Mouse (Mus musculus) neural tube, embryonic 14.5 days (tissue): ENCODE data around the gene Ccdc88c. TPM values are rescaled to one million over a fixed set of nuclear protein-coding genes. Genes with fewer than 3 reads are reported as not detected.

Experiments
- ATAC-seq: fragments of 200-750 bp; cut with Nextera tagmentation; 2 replicates; pipeline ENCODE4 v1.8.0; 2017; ENCODE audit warnings: low read depth, mild to moderate bottlenecking, moderate TSS enrichment, moderate library complexity
- H3K27ac ChIP-seq: fragments of 300-500 bp; sonication (generic); 2 replicates; pipeline ENCODE4 v1.5.1; 2014; ENCODE audit warnings: low read depth, mild to moderate bottlenecking, control low read depth, low read length, moderate library complexity, mixed read lengths
- H3K27me3 ChIP-seq: fragments of 300-500 bp; sonication (generic); 2 replicates; pipeline ENCODE4 v1.6.1; 2014; ENCODE audit warnings: low read length; ENCODE audit not compliant: control insufficient read depth, insufficient read depth
- H3K36me3 ChIP-seq: fragments of 300-500 bp; sonication (generic); 2 replicates; pipeline ENCODE4 v1.6.1; 2014; ENCODE audit warnings: low read length, mixed read lengths; ENCODE audit not compliant: control insufficient read depth, insufficient read depth
- H3K4me1 ChIP-seq: fragments of 300-500 bp; sonication (generic); 2 replicates; pipeline ENCODE4 v1.6.1; 2014; ENCODE audit warnings: low read length; ENCODE audit not compliant: control insufficient read depth, insufficient read depth
- H3K4me2 ChIP-seq: fragments of 300-500 bp; sonication (generic); 2 replicates; pipeline ENCODE4 v1.6.1; 2014; ENCODE audit warnings: mild to moderate bottlenecking, low read depth, low read length, control low read depth
- H3K4me3 ChIP-seq: fragments of 300-500 bp; sonication (generic); 2 replicates; pipeline ENCODE4 v1.5.1; 2014; ENCODE audit warnings: low read depth, low read length, control low read depth, mixed read lengths
- H3K9ac ChIP-seq: fragments of 300-500 bp; sonication (generic); replicated peaks from 2 replicates; pipeline ENCODE4 v1.6.1; 2014; ENCODE audit warnings: low read depth, mild to moderate bottlenecking, control low read depth, low read length, mixed read lengths
- H3K9me3 ChIP-seq: fragments of 300-500 bp; sonication (generic); 2 replicates; pipeline ENCODE4 v1.6.1; 2016; ENCODE audit warnings: low read length; ENCODE audit not compliant: control insufficient read depth
- WGBS: fragments of 180-500 bp; shearing (Covaris S2); extraction: QIAGEN DNeasy Blood & Tissue Kit; methylation state at CpG from one replicate; pipeline ENCODE4 v1.1.7; 2014; 5-methylcytosine and 5-hydroxymethylcytosine counted together
- polyA plus RNA-seq: library from polyadenylated mRNA; unstranded; fragments of >200 nt; fragmentation: Nextera tagmentation; extraction: Ambion mirVana; gene quantifications from 2 replicates; pipeline ENCODE4 v1.2.1, GENCODE M21; 2014

The Ccdc88c gene
- polyA plus RNA-seq, 1 experiment from 2014 or later, result 13.6 TPM

DNA sequence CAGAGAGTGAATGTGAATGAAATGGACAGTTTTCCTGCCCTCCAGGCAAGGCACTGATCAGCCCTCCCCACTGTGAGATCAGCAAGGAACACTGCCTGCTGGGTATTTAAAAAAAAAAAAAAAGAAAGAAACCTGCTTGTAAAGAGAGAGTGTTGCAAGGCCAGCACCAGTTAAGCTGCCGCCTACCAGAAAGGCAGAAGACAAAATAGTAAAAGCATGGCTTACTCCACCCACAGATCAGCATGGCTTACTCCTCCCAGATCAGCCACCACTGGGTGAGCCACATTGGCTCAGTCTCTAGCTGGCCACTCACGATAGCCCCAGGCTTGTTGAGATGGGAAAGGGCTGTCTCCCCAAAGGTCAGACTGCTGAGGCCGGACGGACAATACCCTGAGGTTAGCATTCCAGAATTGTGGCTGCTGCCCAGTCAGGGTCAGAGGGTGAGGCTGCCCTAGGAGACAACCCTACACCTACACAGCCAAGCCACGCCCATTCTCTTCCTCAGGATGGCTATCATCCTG, 32.4 kb downstream of the Ccdc88c start:
- no peaks in the 10 kb centered on the region for H3K27me3 ChIP-seq
- H3K27ac ChIP-seq, result no peak overlapping the region
- no peak overlapping the region for H3K4me3 ChIP-seq
- H3K4me1 ChIP-seq, result peaks cover 7% of the 10 kb centered on the region; the same call in 1 of the 2 replicates
- H3K9me3 ChIP-seq, result no peaks in the 10 kb centered on the region
- ATAC-seq, result no peak
- no peak overlapping the region for H3K9ac ChIP-seq
- H3K4me2 ChIP-seq, result no peak overlapping the region
- 19% methylated on average over 5 of the region's 5 CpGs for WGBS
- H3K36me3 ChIP-seq, result no peaks in the 10 kb centered on the region

DNA sequence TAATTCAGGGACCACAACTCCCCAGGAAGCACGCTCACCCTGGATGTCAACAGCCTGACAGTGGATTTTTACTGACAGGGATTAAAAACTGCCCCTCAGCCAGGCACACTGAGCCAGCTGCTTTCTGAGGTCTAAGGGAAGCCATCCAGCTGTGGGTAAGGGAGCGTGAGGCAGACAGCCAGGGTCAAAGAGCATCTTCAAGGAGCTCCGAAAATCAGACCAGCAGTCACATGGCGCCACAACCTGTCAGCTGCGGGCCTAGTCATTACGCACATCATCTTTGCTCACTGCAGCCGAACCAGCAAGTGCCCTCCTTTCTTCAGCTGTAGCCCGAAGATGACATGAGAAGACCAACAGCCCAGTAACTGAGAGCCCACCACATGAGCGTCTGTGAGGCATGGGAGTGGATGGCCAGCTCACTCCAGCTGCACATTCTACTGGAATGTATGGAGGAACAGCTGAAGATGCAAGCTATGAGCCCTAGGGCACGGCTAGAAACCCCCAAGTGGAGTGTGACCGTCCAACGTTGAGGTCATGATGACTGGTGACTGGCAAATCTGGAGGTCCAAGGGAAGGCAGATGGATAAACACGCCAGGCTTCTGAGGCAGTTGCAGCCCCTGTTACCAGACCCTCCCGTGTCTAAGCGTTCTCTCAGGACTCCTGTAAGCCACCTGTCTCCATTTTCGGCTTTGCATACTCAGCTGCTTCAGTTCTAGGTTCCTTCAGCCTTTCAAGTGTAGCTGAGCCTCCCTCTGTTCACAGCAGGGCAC, 33.1 kb downstream of the Ccdc88c start:
- WGBS, result 49% methylated on average over 16 of the region's 16 CpGs
- no peak for ATAC-seq
- peaks cover 11% of the 10 kb centered on the region; the same call in 1 of the 2 replicates for H3K4me1 ChIP-seq

DNA sequence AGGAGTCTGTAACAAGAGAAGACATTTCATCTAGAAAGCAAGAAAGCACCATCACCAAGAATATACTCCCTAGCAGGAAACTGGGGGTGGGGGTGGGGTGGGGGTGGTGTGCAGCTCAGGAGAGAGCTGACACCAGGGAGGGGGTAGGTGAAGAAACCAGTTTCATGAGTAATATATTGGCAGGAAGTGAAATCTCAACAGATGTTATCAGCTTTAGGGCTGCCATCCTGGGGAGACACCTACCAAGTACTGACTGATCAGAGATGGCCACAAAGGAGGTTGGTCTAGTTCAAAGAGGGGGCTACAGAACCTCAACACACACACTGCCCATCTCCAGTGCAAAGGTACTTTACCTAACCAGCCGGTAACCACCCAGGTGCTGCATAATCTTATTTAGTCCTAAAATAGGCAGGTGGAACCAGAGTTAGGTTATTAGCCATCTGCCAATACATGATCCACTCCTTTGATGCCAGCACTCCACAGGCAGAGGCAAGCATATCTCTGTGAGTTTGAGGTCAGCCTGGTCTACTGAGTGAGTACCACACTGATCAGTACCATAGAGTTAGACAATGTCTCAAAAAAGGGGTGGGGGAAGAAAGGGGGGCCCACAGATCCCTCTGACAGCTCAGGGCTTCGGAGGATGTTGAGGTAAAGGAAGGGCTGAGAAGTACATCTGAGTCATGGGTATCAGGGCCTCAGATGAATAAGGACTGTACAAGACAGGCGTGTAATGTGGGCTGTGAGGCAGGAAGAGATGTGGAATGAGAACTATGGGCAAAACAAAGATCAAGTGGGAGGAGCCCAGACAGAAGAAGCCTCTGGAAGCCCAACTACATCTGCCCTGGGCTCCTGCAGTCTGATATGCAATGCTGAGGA, 34.5 kb downstream of the Ccdc88c start:
- H3K4me1 ChIP-seq, result peaks cover 24% of the 10 kb centered on the region; the same call in 1 of the 2 replicates

More for the DNA sequence above, 33.1 kb downstream of the Ccdc88c start:
- Histone ChIP-seq H3K9me3 (no peaks in the 10 kb centered on the region), H3K27me3 (no peaks in the 10 kb centered on the region), H3K9ac (no peak overlapping the region), H3K36me3 (no peaks in the 10 kb centered on the region), H3K4me3 (no peak overlapping the region), H3K27ac (no peak overlapping the region), H3K4me2 (no peak overlapping the region)

DNA sequence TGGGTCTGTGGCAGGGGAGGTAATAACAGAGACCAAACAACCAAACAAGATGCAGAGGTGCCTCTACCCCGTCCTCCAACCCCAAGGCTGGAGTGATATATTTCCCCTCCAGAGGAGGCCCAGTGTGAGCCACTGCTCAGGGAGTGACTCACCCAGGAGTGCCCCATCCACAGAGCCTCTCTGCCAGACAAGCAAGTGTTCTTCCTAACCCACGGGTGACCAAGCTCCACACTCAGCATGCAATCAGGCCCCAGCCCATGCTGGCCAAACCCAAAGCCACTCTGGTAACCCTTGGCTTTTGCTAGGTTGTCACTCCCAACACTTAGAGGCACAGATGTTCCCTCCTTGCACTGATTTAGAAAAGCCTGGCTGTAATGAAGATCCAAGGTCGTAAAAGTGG, 35.7 kb downstream of the Ccdc88c start:
- Histone ChIP-seq H3K4me2 (no peak overlapping the region), H3K27me3 (no peaks in the 10 kb centered on the region), H3K4me1 (peaks cover 34% of the 10 kb centered on the region), H3K9ac (no peak overlapping the region), H3K9me3 (no peaks in the 10 kb centered on the region), H3K27ac (no peak overlapping the region), H3K4me3 (no peak overlapping the region), H3K36me3 (no peaks in the 10 kb centered on the region)
- 65% methylated on average over 3 of the region's 3 CpGs for WGBS
- ATAC-seq, result no peak

More for the DNA sequence above, 34.5 kb downstream of the Ccdc88c start:
- Histone ChIP-seq H3K9ac (no peak overlapping the region), H3K4me3 (no peak overlapping the region), H3K4me2 (no peak overlapping the region), H3K36me3 (no peaks in the 10 kb centered on the region), H3K27me3 (no peaks in the 10 kb centered on the region), H3K9me3 (no peaks in the 10 kb centered on the region), H3K27ac (no peak overlapping the region)
- no peak for ATAC-seq
- 74% methylated on average over 3 of the region's 3 CpGs for WGBS

DNA sequence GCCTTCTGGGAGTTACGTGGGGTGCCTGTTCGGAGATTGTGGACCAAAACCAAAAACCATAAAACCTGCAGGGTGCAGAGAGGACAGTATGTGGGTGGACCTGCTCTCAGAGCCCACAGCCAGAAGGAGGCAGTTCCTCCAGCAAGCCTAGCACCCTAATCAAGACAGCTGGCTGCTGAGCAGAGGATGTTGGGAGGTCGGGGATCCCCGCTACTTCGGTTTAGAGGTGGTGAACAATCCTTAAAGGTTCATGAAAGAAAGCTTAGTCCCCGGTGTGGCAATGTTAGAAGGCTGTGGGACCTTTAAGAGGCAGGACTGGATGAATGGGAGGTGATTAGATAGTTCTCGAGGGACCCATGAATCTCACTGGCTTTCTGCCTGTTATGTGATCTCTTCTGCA, 36.4 kb downstream of the Ccdc88c start:
- H3K9me3 ChIP-seq, result no peaks in the 10 kb centered on the region
- H3K4me2 ChIP-seq, result no peak overlapping the region
- H3K27me3 ChIP-seq, result no peaks in the 10 kb centered on the region
- no peak for ATAC-seq
- H3K27ac ChIP-seq, result no peak overlapping the region
- H3K4me1 ChIP-seq, result peaks cover 34% of the 10 kb centered on the region
- no peaks in the 10 kb centered on the region for H3K36me3 ChIP-seq
- H3K9ac ChIP-seq, result no peak overlapping the region
- 65% methylated on average over 7 of the region's 7 CpGs for WGBS
- H3K4me3 ChIP-seq, result no peak overlapping the region

DNA sequence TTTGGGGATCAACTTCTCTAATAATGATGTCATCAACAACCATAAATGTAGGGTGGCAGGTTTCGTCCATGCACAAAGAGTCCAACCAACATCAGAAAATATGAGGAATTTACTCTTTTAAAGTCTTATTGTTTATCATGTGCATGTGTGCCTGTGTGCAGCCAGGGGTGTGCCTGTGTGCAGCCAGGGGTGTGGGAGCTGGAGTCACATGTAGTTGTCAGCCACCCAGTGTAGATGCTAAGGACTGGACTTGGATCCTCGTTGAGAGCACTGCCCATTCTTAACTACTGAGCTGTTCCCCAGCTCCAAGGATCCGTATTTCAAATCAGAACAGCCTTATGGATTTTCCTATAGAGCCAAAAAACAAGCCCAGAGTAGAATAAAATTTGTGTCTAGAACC, 37.7 kb downstream of the Ccdc88c start:
- Histone ChIP-seq H3K9me3 (no peaks in the 10 kb centered on the region), H3K4me3 (no peak overlapping the region), H3K27ac (no peak overlapping the region), H3K4me2 (no peak overlapping the region), H3K27me3 (no peaks in the 10 kb centered on the region), H3K36me3 (no peaks in the 10 kb centered on the region), H3K4me1 (peaks cover 29% of the 10 kb centered on the region), H3K9ac (no peak overlapping the region)
- ATAC-seq, result no peak
- 80% methylated on average over 3 of the region's 3 CpGs for WGBS

DNA sequence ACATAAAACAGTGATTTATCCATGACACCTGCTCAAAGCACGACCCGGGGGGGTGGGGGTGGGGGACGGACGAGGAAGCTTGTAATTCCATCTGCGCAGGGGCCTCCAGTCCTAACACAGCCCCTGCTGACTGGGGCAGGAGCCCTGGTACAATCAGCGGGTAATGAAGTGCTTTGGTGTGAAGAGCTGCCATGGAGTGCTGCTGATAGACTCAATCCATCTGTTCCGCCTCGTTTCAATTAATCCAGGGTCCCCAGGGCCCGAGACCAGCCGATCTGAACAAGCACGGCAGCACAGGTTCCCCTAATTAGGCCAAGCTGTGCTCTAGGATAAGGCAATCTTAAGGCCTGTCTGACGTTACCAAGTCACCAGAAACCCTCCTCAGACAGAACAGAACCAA, 38.6 kb downstream of the Ccdc88c start:
- Histone ChIP-seq H3K27ac (0 out of 2 replicates have a peak overlapping the region, but pooled peaks have one; percentile 35), H3K4me3 (no peak overlapping the region), H3K4me2 (no peak overlapping the region), H3K9me3 (no peaks in the 10 kb centered on the region), H3K36me3 (no peaks in the 10 kb centered on the region), H3K4me1 (peaks cover 29% of the 10 kb centered on the region), H3K9ac (no peak overlapping the region), H3K27me3 (no peaks in the 10 kb centered on the region)
- 10% methylated on average over 12 of the region's 12 CpGs for WGBS
- ATAC-seq, result peak; percentile 85

DNA sequence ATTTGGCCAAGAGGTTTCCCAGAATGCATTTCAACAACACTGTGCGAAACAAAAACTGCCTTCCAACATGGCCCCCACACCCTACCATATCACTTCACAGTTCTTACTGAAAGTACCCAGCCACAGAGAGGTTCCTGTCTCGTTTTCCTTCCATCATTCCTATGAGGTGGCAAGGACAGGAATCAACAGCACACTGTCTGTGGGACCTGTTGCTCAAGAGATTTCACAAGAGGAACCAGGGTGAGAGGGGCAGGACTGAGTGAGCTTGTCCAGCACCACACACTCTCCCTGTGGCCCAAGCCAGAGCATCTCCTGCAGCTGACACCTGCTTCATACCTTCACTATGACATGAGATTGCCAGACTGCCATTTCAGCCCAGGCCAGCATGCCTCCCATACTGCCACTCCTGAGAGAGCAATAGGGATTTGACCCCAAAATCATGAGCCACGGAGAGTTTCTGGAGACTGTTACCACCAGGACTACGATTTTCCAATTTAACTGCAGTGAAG, 39.0 kb downstream of the Ccdc88c start:
- H3K4me3 ChIP-seq, result no peak overlapping the region
- no peak overlapping the region for H3K4me2 ChIP-seq
- no peaks in the 10 kb centered on the region for H3K9me3 ChIP-seq
- no peaks in the 10 kb centered on the region for H3K36me3 ChIP-seq
- 0 out of 2 replicates have a peak overlapping the region, but pooled peaks have one; percentile 35 for H3K27ac ChIP-seq
- H3K27me3 ChIP-seq, result no peaks in the 10 kb centered on the region
- peaks cover 29% of the 10 kb centered on the region for H3K4me1 ChIP-seq
- ATAC-seq, result no peak; the same call in none of the 2 replicates
- 44% methylated on average over 4 of the region's 4 CpGs for WGBS
- H3K9ac ChIP-seq, result no peak overlapping the region
